Mouse (Mus musculus) myocyte (in vitro differentiated cells): ENCODE measurements at regions not wholly inside any gene's neighbourhood (a gene's known extent, or its start where the extent isn't known, plus 50 kb on each side); places are given as distances from the start of the nearest gene placed in this dataset.

ENCODE experiments used
- E2F4 ChIP-seq: IDR thresholded peaks from one replicate; pipeline ENCODE4 v1.6.1; 2011; ENCODE audit warnings: mild to moderate bottlenecking, control low read depth, moderate library complexity; ENCODE audit not compliant: insufficient read depth
- MAX ChIP-seq: IDR thresholded peaks from one replicate; pipeline ENCODE4 v1.6.1; 2011; ENCODE audit warnings: low read depth, mild to moderate bottlenecking, control low read depth
- POLR2A ChIP-seq: IDR thresholded peaks from one replicate; pipeline ENCODE4 v1.6.1; 2011; ENCODE audit warnings: low read depth, mild to moderate bottlenecking, control low read depth, moderate library complexity; ENCODE audit not compliant: insufficient read length
- POLR2AphosphoS2 ChIP-seq: IDR thresholded peaks from one replicate; pipeline ENCODE4 v1.6.1; 2011; ENCODE audit warnings: low read depth, control low read depth; ENCODE audit not compliant: insufficient read length
- REST ChIP-seq: IDR thresholded peaks from one replicate; pipeline ENCODE4 v1.6.1; 2011; ENCODE audit warnings: mild to moderate bottlenecking, control low read depth, moderate library complexity; ENCODE audit not compliant: insufficient read depth, insufficient read length
- TCF12 ChIP-seq: IDR thresholded peaks from one replicate; pipeline ENCODE4 v1.6.1; 2011; ENCODE audit warnings: mild to moderate bottlenecking, control low read depth; ENCODE audit not compliant: poor library complexity, insufficient read depth, severe bottlenecking
- TCF3 ChIP-seq: IDR thresholded peaks from one replicate; pipeline ENCODE4 v1.6.1; 2011; ENCODE audit warnings: low read depth, control low read depth; ENCODE audit not compliant: insufficient read length
- USF1 ChIP-seq: IDR thresholded peaks from one replicate; pipeline ENCODE4 v1.6.1; 2011; ENCODE audit warnings: low read depth, mild to moderate bottlenecking, control low read depth, moderate library complexity

- no peak for TF ChIP-seq USF1
- no peak for TF ChIP-seq E2F4
- TF ChIP-seq TCF12: no peak
- no peak for TF ChIP-seq POLR2A
- TF ChIP-seq REST: no peak
- TF ChIP-seq POLR2AphosphoS2: no peak
- TF ChIP-seq TCF3: no peak
- no peak for TF ChIP-seq MAX
Measured at GRCm38 (mm10) chr19:60124638-60125037, 101.9 kb downstream of the Fam204a start.
